Comparison of ENCODE assay signal across 11 mouse cellular contexts in the genomic region with DNA sequence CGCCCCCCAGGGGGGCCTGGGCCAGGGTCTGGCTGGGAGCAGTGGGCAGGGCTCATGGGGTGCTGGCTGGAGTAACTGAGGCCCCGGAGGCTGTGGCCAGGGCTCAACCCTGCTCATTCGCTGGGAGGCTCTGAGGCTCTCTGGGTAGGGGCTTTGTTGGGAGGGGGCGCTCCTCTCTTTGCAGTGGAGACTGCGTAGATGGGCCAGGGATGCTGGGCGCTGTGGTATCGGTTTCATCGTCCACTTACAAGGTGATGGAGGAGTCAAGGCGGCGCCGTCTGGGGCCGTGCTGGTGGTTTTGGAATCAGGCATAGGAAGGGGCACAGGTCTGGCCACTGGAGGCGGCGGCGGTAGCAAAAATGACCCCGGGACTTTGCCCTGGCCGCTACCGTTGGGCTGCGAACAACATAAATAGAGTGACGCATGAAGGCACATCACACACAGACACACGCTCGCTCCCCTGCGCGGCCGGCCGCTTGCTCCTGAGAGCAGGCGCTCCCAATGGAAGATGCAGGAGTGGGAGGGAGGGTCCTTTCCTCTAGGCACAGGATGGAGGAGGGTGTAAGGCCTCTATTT. TPM values are rescaled to one million over a fixed set of nuclear protein-coding genes. Genes with fewer than 3 reads are reported as not detected.
DNase-seq lines count a peak whose midpoint lies in the region; ATAC-seq and TF ChIP-seq lines count a peak whose summit lies in the region.
"Had no signal": no experiment of that assay in that cellular context is flagged by ENCODE, and none has a peak within 500 bp of the region (broad histone marks: within the 10 kb centered on the region; RNA-seq: fewer than 3 reads in every experiment).

No protein-coding gene starts in this region.

- H3K4me1 ChIP-seq in heart, embryonic 10.5 days: peaks cover 39% of the 10 kb centered on the region
- peaks cover 1 to 10% of the 10 kb centered on the region in 2 experiments; a peak in 1 of 4 replicates for H3K4me1 ChIP-seq in ES-E14 (ENCODE audit: control insufficient read depth in 2 of 2, insufficient read depth in 2 of 2, low read length in 2 of 2, poor library complexity in 1 of 2)
- peaks cover 22% of the 10 kb centered on the region for H3K4me1 ChIP-seq in hindbrain, embryonic 11.5 days (replicated peaks; ENCODE audit: control insufficient read depth, insufficient read depth, low read length)
- H3K4me1 ChIP-seq in liver, embryonic 16.5 days (ENCODE audit: control insufficient read depth, low read depth, low read length): peaks cover 11% of the 10 kb centered on the region

- 4% methylated on average over 27 of the region's 27 CpGs for WGBS in heart, embryonic 10.5 days
- 4% methylated on average over 27 of the region's 27 CpGs for WGBS in hindbrain, embryonic 11.5 days
- WGBS in liver, embryonic 16.5 days (ENCODE audit: insufficient replicate concordance): 74% methylated on average over 27 of the region's 27 CpGs

- H3K27me3 ChIP-seq in heart, embryonic 10.5 days (ENCODE audit: insufficient read depth, poor library complexity, severe bottlenecking): peaks cover 100% of the 10 kb centered on the region
- peaks cover 65% of the 10 kb centered on the region for H3K27me3 ChIP-seq in hindbrain, embryonic 11.5 days (ENCODE audit: control insufficient read depth, insufficient read depth, low read length)
- 0 out of 2 replicates have a peak, but pooled peaks cover 2% of the 10 kb centered on the region for H3K27me3 ChIP-seq in liver, embryonic 16.5 days (ENCODE audit: control insufficient read depth, insufficient read depth, low read depth, low read length)

- no peak for ATAC-seq in hindbrain, embryonic 11.5 days (ENCODE audit: low FRiP score)
- peak; percentile 64 for ATAC-seq in liver, embryonic 16.5 days (ENCODE audit: low read depth)
- ATAC-seq: activated CD4-positive, CD25-positive, alpha-beta regulatory T cell, adult 4 months had no signal

- H3K27ac ChIP-seq in heart, embryonic 10.5 days: peak overlapping the region; percentile 52; the same call in 1 of the 2 replicates
- H3K27ac ChIP-seq in ES-E14 (ENCODE audit: insufficient read depth, low read depth, low read length, poor library complexity, severe bottlenecking): no peak overlapping the region
- no peak overlapping the region for H3K27ac ChIP-seq in hindbrain, embryonic 11.5 days (ENCODE audit: low read depth, low read length)
- H3K27ac ChIP-seq in liver, embryonic 16.5 days (ENCODE audit: low read length): no peak overlapping the region

- peak overlapping the region; percentile 33; the same call in 1 of the 2 replicates for H3K4me2 ChIP-seq in hindbrain, embryonic 11.5 days (replicated peaks; ENCODE audit: low read depth, low read length)
- peak overlapping the region; percentile 18 for H3K4me2 ChIP-seq in liver, embryonic 16.5 days (ENCODE audit: low read depth, low read length)

- no peaks in the 10 kb centered on the region for H3K36me3 ChIP-seq in heart, embryonic 10.5 days
- no peaks in the 10 kb centered on the region for H3K36me3 ChIP-seq in ES-E14 (ENCODE audit: control insufficient read depth, insufficient read depth, low read length, poor library complexity, severe bottlenecking)
- H3K36me3 ChIP-seq in hindbrain, embryonic 11.5 days (ENCODE audit: control insufficient read depth, insufficient read depth, low read length): no peaks in the 10 kb centered on the region
- H3K36me3 ChIP-seq in liver, embryonic 16.5 days (ENCODE audit: control insufficient read depth, insufficient read depth): no peaks in the 10 kb centered on the region

- H3K9me3 ChIP-seq in heart, embryonic 10.5 days: no peaks in the 10 kb centered on the region
- no peaks in the 10 kb centered on the region for H3K9me3 ChIP-seq in ES-E14 (ENCODE audit: control insufficient read depth, insufficient read depth, low read depth, low read length)
- H3K9me3 ChIP-seq in hindbrain, embryonic 11.5 days (ENCODE audit: control insufficient read depth, low read length): no peaks in the 10 kb centered on the region
- H3K9me3 ChIP-seq in liver, embryonic 16.5 days (replicated peaks; ENCODE audit: control insufficient read depth, low read length): no peaks in the 10 kb centered on the region

- no peak overlapping the region for H3K9ac ChIP-seq in ES-E14 (ENCODE audit: insufficient read depth, low read depth, low read length, poor library complexity, severe bottlenecking)
- peak overlapping the region; percentile 31; the same call in 1 of the 2 replicates for H3K9ac ChIP-seq in hindbrain, embryonic 11.5 days (ENCODE audit: low read depth, low read length)
- H3K9ac ChIP-seq in liver, embryonic 16.5 days (ENCODE audit: low read depth, low read length): peak overlapping the region; percentile 22; the same call in 1 of the 2 replicates

- H3K4me3 ChIP-seq in heart, embryonic 10.5 days: peak overlapping the region; percentile 47
- H3K4me3 ChIP-seq in ES-E14 (ENCODE audit: insufficient read depth in 1 of 2, low read depth in 1 of 2, low read length in 2 of 2, poor library complexity in 1 of 2, severe bottlenecking in 1 of 2): peak overlapping the region; percentile 5 to 41; a peak in 1 of 4 replicates
- peak overlapping the region; percentile 13; the same call in 1 of the 2 replicates for H3K4me3 ChIP-seq in hindbrain, embryonic 11.5 days (ENCODE audit: low read depth, low read length)
- H3K4me3 ChIP-seq in liver, embryonic 16.5 days (ENCODE audit: low read depth, low read length): peak overlapping the region; percentile 9; the same call in 1 of the 2 replicates

- DNase-seq in heart, embryonic 10.5 days (ENCODE audit: low spot score): no peak
- no peak for DNase-seq in heart, adult 18-20 months
- no peak for DNase-seq in ES-E14 (ENCODE audit: low read depth, low spot score)
- peak; percentile 49 for DNase-seq in hindbrain, embryonic 11.5 days (ENCODE audit: low spot score)
- DNase-seq in right cerebral cortex, postnatal 14 days: no peak
- DNase-seq in adrenal gland, postnatal 36 days: no peak
- DNase-seq in adrenal gland, postnatal 10 days: no peak
- DNase-seq: heart, postnatal 10 days had no signal

- in situ Hi-C loops in ES-E14 (cut with MboI; ENCODE audit: low sequenced_read_pairs in 2 of 2, unreplicated experiment in 2 of 2): no loop called here

TF ChIP-seq in ES-E14, 5 proteins besides CTCF, POLR2A, EP300 and RAD21:
- TF ChIP-seq MAFK (IDR thresholded peaks at IDR 0.05; ENCODE audit: insufficient read depth, low read depth, low read length) (no peak), HCFC1 (IDR thresholded peaks at IDR 0.05; ENCODE audit: borderline replicate concordance, insufficient read depth, low read length) (no peak), ZC3H11A (IDR thresholded peaks at IDR 0.05; ENCODE audit: borderline replicate concordance, low read depth, low read length) (no peak), CHD2 (IDR thresholded peaks at IDR 0.05; ENCODE audit: low read depth, low read length) (no peak), ZNF384 (IDR thresholded peaks at IDR 0.05; ENCODE audit: low read depth, low read length) (no peak)
TF ChIP-seq in ES-E14: peak in this region for 0.

RNA-seq across cellular contexts. Expression of a gene that starts 6.8 kb away (rescaled TPM):
- polyA plus RNA-seq in heart, embryonic 10.5 days (2016; fragmentation: Nextera tagmentation; extraction: Ambion mirVana): 2.1 and 3.2 TPM in 2 replicates
- under 1 TPM; 0.40 to 0.69 TPM for total RNA-seq in heart, adult 18-20 months (2021)
- total RNA-seq in ES-E14 (2012; rRNA removed): 1.5 and 2.1 TPM in 2 replicates
- 2.3 and 2.9 TPM in 2 replicates for polyA plus RNA-seq in hindbrain, embryonic 11.5 days (2014; fragmentation: Nextera tagmentation; extraction: Ambion mirVana)
- polyA plus RNA-seq in liver, embryonic 16.5 days (2015; fragmentation: Nextera tagmentation; extraction: Ambion mirVana): 7.0 and 7.8 TPM in 2 replicates
- total RNA-seq in adrenal gland, postnatal 36 days (2021): under 1 TPM in 1 of 2 experiments, not detected in 1; 0.46 TPM
- total RNA-seq in adrenal gland, postnatal 10 days (2021): under 1 TPM; 0.51 to 0.88 TPM
- total RNA-seq: left cerebral cortex, postnatal 14 days had no signal

RNA-seq across cellular contexts. Expression of a gene that starts 14.7 kb away (rescaled TPM):
- 18.5 and 19.3 TPM in 2 replicates for polyA plus RNA-seq in heart, embryonic 10.5 days (2016; fragmentation: Nextera tagmentation; extraction: Ambion mirVana)
- 1 to 10 TPM; 3.1 to 4.4 TPM for total RNA-seq in heart, adult 18-20 months (2021)
- total RNA-seq in ES-E14 (2012; rRNA removed): 0.49 and 0.74 TPM in 2 replicates
- 5.3 and 5.4 TPM in 2 replicates for polyA plus RNA-seq in hindbrain, embryonic 11.5 days (2014; fragmentation: Nextera tagmentation; extraction: Ambion mirVana)
- polyA plus RNA-seq in liver, embryonic 16.5 days (2015; fragmentation: Nextera tagmentation; extraction: Ambion mirVana): 43.7 and 45.6 TPM in 2 replicates
- 1 to 10 TPM; 2.5 to 2.9 TPM for total RNA-seq in adrenal gland, postnatal 36 days (2021)
- total RNA-seq in adrenal gland, postnatal 10 days (2021): 1 to 10 TPM; 7.8 to 8.5 TPM

RNA-seq across cellular contexts. Expression of a gene that starts 28.3 kb away (rescaled TPM):
- 22.2 and 25.0 TPM in 2 replicates for polyA plus RNA-seq in heart, embryonic 10.5 days (2016; fragmentation: Nextera tagmentation; extraction: Ambion mirVana)
- total RNA-seq in heart, adult 18-20 months (2021): 10 to 100 TPM; 31.4 to 32.7 TPM
- 75.4 and 85.5 TPM in 2 replicates for total RNA-seq in ES-E14 (2012; rRNA removed)
- polyA plus RNA-seq in hindbrain, embryonic 11.5 days (2014; fragmentation: Nextera tagmentation; extraction: Ambion mirVana): 19.7 and 20.5 TPM in 2 replicates
- 5.4 and 6.3 TPM in 2 replicates for polyA plus RNA-seq in liver, embryonic 16.5 days (2015; fragmentation: Nextera tagmentation; extraction: Ambion mirVana)
- 10 to 100 TPM; 73.9 to 80.0 TPM for total RNA-seq in adrenal gland, postnatal 36 days (2021)
- total RNA-seq in adrenal gland, postnatal 10 days (2021): 10 to 100 TPM; 59.1 to 62.9 TPM

RNA-seq across cellular contexts. Expression of a gene that starts 29.9 kb away (rescaled TPM):
- polyA plus RNA-seq in heart, embryonic 10.5 days (2016; fragmentation: Nextera tagmentation; extraction: Ambion mirVana): 59.8 and 64.6 TPM in 2 replicates
- 10 to 100 TPM; 34.2 to 45.1 TPM for total RNA-seq in heart, adult 18-20 months (2021)
- total RNA-seq in ES-E14 (2012; rRNA removed): 260 and 334 TPM in 2 replicates
- 47.9 and 51.1 TPM in 2 replicates for polyA plus RNA-seq in hindbrain, embryonic 11.5 days (2014; fragmentation: Nextera tagmentation; extraction: Ambion mirVana)
- polyA plus RNA-seq in liver, embryonic 16.5 days (2015; fragmentation: Nextera tagmentation; extraction: Ambion mirVana): 27.3 and 27.7 TPM in 2 replicates
- 10 to 100 TPM; 63.8 to 83.7 TPM for total RNA-seq in adrenal gland, postnatal 36 days (2021)
- 10 to 100 TPM; 63.4 to 82.8 TPM for total RNA-seq in adrenal gland, postnatal 10 days (2021)

RNA-seq across cellular contexts. Expression of a gene that starts 53.3 kb away (rescaled TPM):
- 71.6 and 103 TPM in 2 replicates for polyA plus RNA-seq in heart, embryonic 10.5 days (2016; fragmentation: Nextera tagmentation; extraction: Ambion mirVana)
- total RNA-seq in heart, adult 18-20 months (2021): 10 to 100 TPM; 11.2 to 13.4 TPM
- total RNA-seq in ES-E14 (2012; rRNA removed): 49.3 and 49.7 TPM in 2 replicates
- polyA plus RNA-seq in hindbrain, embryonic 11.5 days (2014; fragmentation: Nextera tagmentation; extraction: Ambion mirVana): 60.5 and 61.5 TPM in 2 replicates
- 17.3 and 20.3 TPM in 2 replicates for polyA plus RNA-seq in liver, embryonic 16.5 days (2015; fragmentation: Nextera tagmentation; extraction: Ambion mirVana)
- total RNA-seq in adrenal gland, postnatal 36 days (2021): 10 to 100 TPM; 33.9 to 37.4 TPM
- 10 to 100 TPM; 33.3 to 63.4 TPM for total RNA-seq in adrenal gland, postnatal 10 days (2021)
